Mouse (Mus musculus): ENCODE data around the gene Cldn34c4. TPM values are rescaled to one million over a fixed set of nuclear protein-coding genes. Genes with fewer than 3 reads are reported as not detected.

The Cldn34c4 gene
- total RNA-seq (2014; fragmentation: Nextera tagmentation) = not detected in 2 replicates
- not detected in 2 replicates for total RNA-seq (2017)

- ATAC-seq (replicated peaks; ENCODE audit: low FRiP score, low TSS enrichment, poor library complexity, severe bottlenecking) = no peak
These were observed at the start of gene Cldn34c4 for GRCm38 (mm10) chrX:127736454-127736853. Gene Cldn34c4 (minus strand): TSS chrX:127736554.

GRCm38 (mm10) chrX:127747062-127747461 is 10.7 kb upstream of the Cldn34c4 start:
- ATAC-seq (replicated peaks; ENCODE audit: low FRiP score, low TSS enrichment, poor library complexity, severe bottlenecking) = no peak
